Mouse (Mus musculus) embryonic stem cell, embryonic (primary cell): ENCODE data around the gene Cenpx.

Experiments used
- CTCF ChIA-PET, 4 experiments: fragments of 300-600 bp in 2 of 4; fragments of 350-600 bp in 2 of 4; sonication (Branson Sonifier 250); formaldehyde crosslinking; loops; one replicate each; lab custom pipeline; 2022; ENCODE audit warnings: inconsistent platforms in 2 of 4; lab: Charles Lee
- POLR2A ChIA-PET, 4 experiments: fragments of 300-600 bp in 2 of 4; fragments of 350-600 bp in 2 of 4; sonication (Branson Sonifier 250); formaldehyde crosslinking; loops; one replicate each; lab custom pipeline; 2022; ENCODE audit warnings: antibody characterized with exemption in 4 of 4, inconsistent platforms in 1 of 4; lab: Charles Lee

Gene Cenpx

DNA sequence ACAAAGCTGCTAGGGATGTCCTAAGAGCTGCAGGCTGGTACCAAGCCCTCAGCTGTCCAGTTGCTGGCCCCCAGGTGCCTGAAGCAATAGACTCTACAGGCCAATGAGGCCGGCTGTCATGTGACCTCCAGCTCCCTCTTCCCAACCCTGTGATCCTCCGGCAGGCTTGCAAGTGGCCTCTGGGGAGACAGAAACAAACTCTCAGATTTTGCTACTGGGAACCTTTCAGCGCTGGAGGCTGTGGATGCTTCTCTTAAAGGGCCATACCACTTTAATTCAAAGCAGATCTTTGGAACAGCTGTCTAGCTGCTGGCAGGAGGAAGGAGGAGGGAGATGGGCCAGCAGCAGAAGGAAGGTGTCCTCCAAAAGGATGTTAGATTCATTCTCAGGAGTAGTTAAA, 46.9 kb downstream of the Cenpx start:
- CTCF ChIA-PET = interaction anchor here in 3 of 4 experiments (0.8 to 3.2 kb wide), 10 partner anchors 23 to 110 kb away, joined by 3 to 13 read pairs (median 4); partner anchors contain the start of genes Cenpx (in 1 of the 3), Lrrc45 (in 1 of the 3) and Pycr1 (in 1 of the 3)
- POLR2A ChIA-PET = interaction anchor here (0.8 to 34.4 kb wide), 46 partner anchors 8 to 480 kb away, joined by 3 to 509 read pairs (median 6); partner anchors contain the start of genes Mafg (in 4 of the 4), Pycr1 (in 3 of the 4), Cenpx (in 2 of the 4) and Lrrc45 (in 2 of the 4)

DNA sequence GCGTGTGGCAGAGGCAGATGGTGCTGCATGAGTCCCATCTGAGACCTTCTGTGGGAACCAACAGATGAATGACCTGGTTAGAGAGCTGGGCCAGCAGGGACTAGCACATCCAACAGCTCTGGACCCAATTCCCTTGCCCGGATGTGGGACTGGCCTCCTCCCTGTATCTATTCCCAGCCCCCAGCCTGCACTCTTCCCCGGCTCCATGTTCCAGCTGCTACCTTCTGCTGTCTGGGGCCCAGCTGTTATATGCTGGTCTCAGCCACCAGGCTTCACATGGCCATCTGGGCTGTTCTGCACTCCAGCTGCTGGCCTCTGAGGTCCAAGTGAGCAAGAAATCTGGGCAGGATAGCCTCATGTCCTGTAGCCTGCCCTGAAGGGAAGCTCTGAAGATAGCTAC, 48.1 kb downstream of the Cenpx start:
- ChIA-PET POLR2A (interaction anchor here in 3 of 4 experiments (0.6 to 34.4 kb wide), 53 partner anchors 8 to 723 kb away, joined by 3 to 509 read pairs (median 6); partner anchors contain the start of genes Mafg (in 3 of the 3), Pycr1 (in 3 of the 3), Cenpx (in 2 of the 3) and Dcxr (in 2 of the 3)), CTCF (interaction anchor here (0.5 to 3.2 kb wide), 15 partner anchors 13 to 111 kb away, joined by 3 to 13 read pairs (median 4); partner anchors contain the start of genes Cenpx (in 1 of the 4), Lrrc45 (in 1 of the 4), Mafg (in 1 of the 4) and Pycr1 (in 1 of the 4))

DNA sequence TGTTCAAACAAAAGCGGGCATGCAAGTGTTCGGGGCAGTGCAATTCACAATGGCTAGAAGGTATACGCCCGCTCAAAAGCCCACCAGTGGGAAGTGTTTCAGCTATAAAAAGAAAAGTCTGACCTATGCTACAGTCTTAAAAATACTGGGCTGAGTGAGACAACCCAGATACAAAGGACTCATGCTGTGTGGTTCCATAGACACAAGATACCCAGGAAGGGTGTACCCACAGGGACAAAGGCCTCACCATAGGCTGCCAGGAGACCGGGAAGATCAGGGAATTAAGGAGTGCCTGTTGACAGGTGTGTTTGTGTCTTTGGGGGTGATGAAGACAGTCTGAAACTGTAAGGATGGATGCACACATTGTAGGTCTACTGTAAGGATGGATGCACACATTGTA, 49.8 kb downstream of the Cenpx start:
- ChIA-PET CTCF (interaction anchor here in 1 of 4 experiments (1.1 kb wide), 1 partner anchor 56 kb away, joined by 3 read pairs; no protein-coding TSS in a partner anchor), POLR2A (interaction anchor here in 3 of 4 experiments (1.2 to 34.4 kb wide), 10 partner anchors 8 to 90 kb away, joined by 3 to 509 read pairs (median 32); partner anchors contain the start of genes Mafg (in 2 of the 3), Pycr1 (in 2 of the 3), Cenpx (in 1 of the 3) and Lrrc45 (in 1 of the 3))

DNA sequence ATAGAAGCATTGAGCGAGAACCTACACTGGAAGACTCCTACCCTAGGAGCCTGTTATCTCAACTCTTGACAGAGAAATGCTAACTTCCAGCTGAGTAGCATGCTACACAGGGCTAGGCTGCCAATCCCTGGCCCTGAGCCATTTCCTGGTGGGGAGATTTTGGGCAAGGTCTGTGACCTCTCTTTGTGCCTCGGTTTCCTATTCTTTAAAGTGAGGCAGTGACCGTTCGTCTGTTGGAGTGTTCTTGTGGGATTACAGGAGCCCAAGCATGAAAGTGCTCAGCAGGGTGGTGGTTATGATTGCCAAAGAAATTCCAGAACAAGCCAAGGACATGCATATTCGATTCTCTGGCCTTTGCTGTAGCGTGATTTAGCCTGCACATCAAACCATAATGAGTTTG, 50.8 kb downstream of the Cenpx start:
- POLR2A ChIA-PET = interaction anchor here in 3 of 4 experiments (0.7 to 34.4 kb wide), 12 partner anchors 11 to 189 kb away, joined by 3 to 509 read pairs (median 4); partner anchors contain the start of genes Mafg (in 2 of the 3), Pycr1 (in 2 of the 3), Aspscr1 (in 1 of the 3) and Cenpx (in 1 of the 3)
- CTCF ChIA-PET = no interaction called here

DNA sequence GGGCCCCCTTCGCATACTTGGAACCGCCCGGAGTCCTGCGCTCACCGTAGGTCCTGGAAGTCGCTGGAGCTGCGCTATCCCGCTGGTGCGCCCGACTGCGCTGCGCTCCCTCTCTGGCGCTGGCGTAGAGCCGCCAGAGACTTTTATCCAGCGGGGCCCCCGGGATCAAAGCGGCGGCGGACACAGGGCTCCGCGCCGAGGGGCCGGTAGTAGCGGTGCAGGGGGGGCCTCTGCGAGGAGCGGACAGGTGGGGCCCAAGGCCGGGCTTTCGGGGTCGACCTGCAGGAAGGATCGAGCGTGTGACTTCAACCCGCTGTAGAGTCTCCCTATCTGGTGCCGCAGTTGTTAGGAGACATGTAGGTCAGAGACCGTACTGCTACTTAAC, 52.5 kb downstream of the Cenpx start, which contains the start of gene Notum:
Gene Notum (minus strand): TSS at position 100 of the 385 bp plus-strand sequence.
- ChIA-PET POLR2A (interaction anchor here (0.6 to 34.4 kb wide), 29 partner anchors 9 to 191 kb away, joined by 3 to 509 read pairs (median 4); partner anchors contain the start of genes Pycr1 (in 4 of the 4), Aspscr1 (in 2 of the 4), Cenpx (in 2 of the 4) and Lrrc45 (in 2 of the 4)), CTCF (interaction anchor here (0.5 to 3.1 kb wide), 16 partner anchors 16 to 1305 kb away, joined by 3 to 25 read pairs (median 4); partner anchors contain the start of genes Pycr1 (in 2 of the 4), Cenpx (in 1 of the 4), Lrrc45 (in 1 of the 4) and Mafg (in 1 of the 4))
